Mouse (Mus musculus) spleen, postnatal 10 days (tissue): ENCODE measurements around the gene Zbtb12.
"Not testable (repeated sequence)": the region's sequence is repeated elsewhere in the genome, so short reads cannot be mapped to it uniquely, and the experiment has no call there.

Experiments used
- DNase-seq, 2 experiments: peaks; one replicate each; pipeline ENCODE4 v3.0.0; 2021 to 2022; ENCODE audit warnings: low spot score in 2 of 2

Gene Zbtb12

DNA sequence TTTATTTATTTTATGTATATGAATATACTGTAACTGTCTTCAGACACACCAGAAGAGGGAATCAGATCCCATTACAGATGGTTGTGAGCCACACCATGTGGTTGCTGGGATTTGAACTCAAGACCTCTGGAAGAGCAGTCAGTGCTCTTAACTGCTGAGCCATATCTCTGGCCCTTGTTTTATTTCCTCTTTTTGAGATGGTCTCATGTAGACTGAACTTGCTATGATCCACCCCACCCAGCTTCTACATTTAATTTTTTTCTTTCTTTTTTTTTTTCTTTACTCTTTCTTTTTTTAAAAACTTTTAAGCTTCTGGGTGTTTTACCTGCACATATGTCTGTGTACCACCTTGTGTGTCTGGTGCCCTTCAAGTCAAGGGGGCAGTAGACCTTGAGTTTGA is 21.5 kb downstream of the Zbtb12 start:
- not testable (repeated sequence) for DNase-seq

DNA sequence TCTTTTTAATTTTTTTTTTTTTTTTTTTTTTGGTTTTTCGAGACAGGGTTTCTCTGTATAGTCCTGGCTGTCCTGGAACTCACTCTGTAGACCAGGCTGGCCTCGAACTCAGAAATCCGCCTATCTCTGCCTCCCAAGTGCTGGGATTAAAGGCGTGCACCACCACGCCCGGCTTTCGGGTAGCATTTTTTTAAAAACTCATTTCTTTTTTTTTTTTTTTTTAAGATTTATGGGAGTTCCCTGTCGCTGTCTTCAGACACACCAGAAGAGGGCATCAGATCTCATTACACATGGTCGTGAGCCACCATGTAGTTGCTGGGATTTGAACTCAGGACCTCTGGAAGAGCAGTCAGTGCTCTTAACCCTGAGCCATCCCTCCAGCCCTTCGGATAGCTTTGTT is 22.7 kb downstream of the Zbtb12 start:
- not testable (repeated sequence) for DNase-seq

DNA sequence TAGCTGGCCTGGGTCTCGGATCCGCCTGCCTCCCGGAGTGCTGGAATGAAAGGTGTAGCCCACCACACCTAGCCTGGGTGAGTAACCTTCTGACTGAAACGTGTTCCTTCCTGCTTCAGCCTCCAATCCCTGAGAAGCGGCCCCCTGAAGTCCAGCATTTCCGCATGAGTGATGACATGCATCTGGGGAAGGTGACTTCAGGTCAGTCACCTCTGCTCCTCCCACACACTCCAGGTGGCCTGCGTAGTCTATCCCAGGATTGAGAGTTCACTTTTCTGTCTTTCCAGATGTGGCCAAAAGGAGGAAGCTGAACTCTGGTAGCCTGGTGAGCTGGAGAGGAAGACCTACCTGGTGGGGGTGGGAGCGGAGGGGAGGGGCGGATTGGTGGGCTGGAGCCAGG is 23.6 kb downstream of the Zbtb12 start:
- DNase-seq = no peak

DNA sequence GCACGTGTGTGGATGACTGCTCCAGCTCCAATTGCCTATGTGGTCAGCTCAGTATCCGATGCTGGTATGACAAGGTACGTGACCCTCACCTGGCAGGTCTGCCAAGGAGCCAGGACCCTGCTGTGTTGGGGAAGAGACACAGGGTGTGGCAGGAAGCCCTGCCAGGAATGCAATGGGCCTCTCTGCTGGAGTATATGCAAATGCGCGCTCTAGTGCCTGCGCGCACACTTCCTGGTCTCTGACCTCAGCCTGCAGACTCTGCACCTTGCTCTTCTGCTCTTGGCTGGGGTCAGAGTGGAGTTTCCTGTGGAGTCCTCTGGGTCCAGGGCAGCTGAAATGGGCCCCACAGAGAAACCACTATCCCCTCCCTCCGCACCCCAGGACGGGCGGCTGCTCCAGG is 31.7 kb downstream of the Zbtb12 start:
- DNase-seq = no peak

DNA sequence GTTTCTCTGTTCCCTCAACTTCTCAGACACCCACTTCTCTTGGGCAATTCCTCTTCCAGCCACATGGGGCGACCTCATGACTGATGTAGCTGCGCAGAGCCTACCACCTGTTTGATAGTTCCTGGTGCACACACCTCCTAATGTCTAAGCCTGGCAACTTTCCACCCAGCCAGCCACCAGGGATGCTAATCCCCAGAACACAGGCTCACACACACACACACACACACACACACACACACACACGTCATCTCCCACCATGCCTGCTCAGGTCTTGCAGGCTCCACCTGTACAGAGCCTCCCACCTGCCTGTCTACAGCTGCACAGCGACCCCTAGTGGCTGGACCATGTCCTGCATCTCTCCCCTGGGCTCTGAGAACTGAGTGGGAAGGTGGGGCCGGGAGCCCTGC is 32.7 kb downstream of the Zbtb12 start:
- peak; percentile 85 to 90 for DNase-seq

DNA sequence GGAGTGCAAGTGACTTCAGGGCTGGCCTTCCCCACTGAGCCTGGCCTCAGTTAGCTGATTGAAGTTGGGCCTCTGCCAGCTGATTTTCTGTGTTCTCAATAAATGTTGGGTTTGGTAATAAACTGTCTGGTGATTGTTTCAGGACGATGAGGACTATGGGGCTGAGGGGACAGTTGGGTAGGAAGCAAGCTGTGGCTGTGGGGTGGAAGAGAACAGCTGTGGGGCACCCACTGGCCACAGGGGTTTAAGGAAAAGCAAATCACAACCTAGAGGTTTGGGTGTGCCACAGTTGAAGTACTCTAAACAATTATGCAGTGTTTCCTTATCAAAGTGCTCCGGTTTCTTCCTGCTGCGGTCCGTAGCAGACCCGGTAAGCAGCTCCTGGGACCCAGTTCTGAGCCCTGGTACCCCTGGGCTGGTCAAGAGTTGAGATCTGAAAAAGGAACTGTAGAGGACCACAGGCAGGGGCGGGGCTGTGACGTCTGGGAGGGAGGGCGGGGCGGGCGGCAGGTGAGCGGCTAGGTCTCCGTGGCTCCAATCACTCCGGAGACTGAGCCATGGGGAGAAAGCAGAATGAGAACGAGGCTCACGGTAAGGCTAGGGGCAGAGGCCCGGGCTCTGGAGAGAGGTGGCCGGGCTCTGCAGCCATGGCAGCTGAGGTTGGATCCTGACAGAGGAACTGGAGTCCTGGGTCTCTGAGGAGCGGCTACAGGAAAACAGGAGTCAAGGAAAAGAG is 34.8 kb downstream of the Zbtb12 start, which contains the start of gene Slc44a4:
Slc44a4 (plus strand) TSS at position 537 of the 736 bp plus-strand sequence.
- DNase-seq = no peak

DNA sequence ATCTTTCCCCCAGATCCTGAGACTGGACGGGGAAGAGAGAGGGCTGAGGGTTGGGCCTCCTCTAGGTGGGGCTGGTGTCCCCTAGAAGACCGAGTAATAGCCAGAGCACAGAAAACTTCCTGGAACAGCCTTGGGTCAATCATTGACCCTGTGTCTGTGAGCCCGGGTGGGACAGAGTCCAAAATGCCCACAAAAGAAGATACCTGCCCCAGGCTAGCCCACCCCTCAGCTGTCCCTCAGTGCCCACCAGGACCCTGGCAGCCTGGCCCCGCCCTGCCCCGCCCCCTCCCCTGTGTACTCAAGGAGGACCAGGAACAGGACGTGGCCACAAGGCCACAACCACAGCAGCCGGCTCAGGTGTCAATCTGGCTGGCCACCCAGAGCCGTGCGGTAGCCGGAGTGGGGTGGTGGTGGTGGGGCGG is 36.1 kb downstream of the Zbtb12 start:
- no peak for DNase-seq

DNA sequence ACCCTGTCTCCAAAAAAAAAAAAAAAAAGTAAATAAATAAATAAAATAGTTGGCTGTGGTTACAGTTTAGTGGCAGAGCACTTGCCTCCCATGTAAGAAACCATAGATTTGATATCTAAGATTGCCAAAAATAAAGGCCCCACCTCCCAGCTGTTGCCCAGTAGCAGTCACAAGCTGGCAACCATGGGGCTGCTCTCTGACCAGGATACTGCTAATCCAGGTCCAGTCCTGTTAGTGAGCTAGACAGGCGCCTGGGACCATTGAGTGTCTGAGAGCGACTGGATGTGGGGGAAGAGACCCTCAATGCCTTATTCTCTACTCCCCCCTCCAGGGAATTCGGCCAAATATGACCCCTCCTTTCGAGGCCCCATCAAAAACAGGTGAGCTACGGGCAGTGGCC is 37.0 kb downstream of the Zbtb12 start:
- DNase-seq = no peak

DNA sequence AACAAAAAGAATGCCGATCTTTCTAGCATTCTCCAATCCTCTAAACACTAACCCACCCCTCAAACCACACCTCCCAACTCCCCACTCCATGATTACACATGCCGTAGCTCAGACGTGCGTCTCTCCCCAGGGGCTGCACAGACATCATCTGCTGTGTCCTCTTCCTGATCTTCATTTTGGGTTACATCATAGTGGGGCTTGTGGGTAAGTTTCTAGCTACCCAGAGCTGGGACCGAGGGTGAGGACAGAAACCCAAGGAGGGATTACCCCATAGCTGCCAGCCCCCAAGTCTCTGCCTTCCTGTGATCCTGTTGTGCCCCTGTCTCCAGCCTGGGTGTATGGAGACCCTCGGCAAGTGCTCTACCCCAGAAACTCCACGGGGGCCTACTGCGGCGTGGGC is 37.9 kb downstream of the Zbtb12 start:
- DNase-seq = no peak

DNA sequence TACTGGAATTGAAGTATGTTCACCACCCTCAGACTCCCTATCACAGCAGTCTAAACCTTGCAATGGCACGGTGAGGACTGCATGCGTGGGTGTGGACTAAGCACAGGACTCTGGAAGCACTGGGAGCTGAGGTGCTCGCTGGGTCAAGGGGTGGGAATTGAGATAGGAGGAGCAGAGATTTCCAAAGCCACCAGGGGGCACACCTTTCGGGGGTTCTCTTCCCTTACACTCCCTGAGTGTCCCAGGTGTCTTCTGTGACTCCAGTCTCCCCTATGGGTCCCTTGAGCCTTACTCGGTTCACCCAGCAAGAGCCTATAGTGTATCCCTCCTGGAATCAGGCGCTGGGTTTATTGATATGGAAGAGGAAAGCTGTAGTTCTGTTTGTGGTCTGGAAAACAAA is 43.7 kb downstream of the Zbtb12 start:
- DNase-seq = no peak

DNA sequence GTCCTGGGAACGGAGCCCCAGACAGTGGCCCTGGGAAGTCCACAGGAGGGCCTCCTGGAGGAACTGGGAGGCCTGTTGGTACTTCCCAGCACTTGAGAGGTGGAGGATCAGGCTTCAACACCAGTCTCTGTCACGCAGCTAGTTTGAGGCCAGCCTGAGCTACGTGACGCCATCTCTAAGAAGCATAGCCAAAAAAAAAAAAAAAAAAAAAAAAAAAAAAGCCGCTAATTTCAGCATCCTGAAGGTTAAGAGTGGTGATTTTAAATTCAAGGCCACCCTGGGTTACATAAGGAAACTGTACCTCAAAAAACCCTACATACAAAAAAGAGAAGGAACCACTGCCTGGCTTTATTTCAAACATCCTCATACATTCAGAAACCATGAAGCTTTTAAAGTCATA is 45.0 kb downstream of the Zbtb12 start:
- DNase-seq = no peak

DNA sequence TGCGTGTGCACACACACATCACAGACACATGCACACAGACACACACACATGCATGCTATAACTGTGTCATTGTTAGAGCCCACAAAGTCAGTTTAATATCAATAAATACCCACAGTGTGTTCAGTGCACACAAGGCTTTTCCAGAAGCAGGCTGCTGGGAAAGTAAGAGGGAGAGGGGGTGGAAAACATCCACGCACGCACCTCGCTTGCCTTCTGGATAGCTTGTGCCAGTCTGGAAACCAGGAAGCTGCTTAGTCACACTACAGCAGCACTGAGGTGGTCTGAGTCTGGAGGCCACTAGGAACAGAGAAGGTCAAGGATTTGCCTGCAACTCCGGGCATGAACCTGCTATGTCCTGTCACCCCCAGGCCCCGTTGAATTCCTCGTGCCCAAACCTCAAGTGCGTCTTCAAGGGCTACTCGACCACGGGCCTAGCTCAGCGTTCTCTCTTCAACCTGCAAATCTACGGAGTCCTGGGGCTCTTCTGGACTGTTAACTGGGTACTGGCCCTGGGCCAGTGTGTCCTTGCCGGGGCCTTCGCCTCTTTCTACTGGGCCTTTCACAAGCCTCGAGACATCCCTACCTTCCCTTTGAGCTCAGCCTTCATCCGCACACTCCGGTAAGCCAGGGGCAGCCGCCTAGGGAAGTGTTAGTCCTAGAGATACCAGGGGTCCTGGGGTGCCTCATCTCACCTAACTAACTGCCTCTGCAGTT is 48.2 kb downstream of the Zbtb12 start:
- no peak for DNase-seq

DNA sequence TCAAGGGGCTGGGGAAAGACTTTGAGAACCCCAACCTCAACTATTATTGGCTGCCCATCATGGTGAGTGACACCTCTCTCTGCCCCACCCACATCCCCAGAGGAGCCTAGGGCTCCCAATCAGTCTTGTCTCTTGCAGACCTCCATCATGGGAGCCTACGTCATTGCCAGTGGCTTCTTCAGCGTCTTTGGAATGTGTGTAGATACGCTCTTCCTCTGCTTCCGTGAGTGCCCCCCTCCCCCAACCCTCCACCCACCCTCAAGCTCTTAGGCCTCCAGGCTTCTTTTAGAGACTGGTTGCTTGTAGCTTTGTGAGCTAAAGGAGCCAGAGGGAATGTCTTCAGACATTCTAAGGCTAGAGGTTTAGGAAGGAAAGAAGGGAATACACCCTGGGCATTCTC is 49.6 kb downstream of the Zbtb12 start:
- no peak for DNase-seq

DNA sequence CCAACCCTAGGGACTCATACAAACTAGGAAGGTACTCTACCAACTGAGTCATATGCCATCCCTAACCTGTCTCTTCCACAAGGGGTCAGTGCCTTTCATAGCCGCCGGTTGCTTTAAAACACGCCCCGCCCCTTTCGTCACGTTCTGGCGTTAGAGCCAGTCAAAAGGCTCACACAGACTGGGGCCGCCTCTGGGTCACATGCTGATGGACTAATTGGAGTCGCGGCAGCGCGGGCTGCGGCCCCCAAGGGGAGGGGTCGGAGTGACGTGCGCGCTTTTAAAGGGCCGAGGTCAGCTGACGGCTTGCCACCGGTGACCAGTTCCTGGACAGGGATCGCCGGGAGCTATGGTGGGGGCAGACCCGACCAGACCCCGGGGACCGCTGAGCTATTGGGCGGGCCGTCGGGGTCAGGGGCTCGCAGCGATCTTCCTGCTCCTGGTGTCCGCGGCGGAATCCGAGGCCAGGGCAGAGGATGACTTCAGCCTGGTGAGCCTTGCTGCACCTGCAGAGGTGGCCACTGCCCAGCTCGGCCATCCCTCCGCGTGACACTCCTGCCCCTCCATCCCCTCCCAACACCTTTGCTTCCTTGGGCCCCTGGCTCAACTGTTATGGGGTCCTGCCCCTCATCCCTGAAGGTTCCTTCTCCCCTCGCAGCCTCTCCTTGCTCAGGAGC is 51.9 kb downstream of the Zbtb12 start, which contains the start of gene Neu1:
Neu1 (plus strand) TSS at position 193 of the 674 bp plus-strand sequence.
- DNase-seq = peak; percentile 84 to 97

DNA sequence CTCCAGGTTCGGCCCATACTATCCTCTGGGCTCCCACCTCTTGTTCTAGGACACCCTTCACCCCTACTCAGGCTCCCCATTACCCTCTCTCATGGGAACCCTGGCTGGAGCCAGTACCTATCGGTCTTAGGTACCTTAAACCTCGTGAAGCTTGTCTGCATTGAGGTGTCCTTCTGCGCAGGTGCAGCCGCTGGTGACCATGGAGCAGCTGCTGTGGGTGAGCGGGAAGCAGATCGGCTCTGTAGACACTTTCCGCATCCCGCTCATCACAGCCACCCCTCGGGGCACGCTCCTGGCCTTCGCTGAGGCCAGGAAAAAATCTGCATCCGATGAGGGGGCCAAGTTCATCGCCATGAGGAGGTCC is 52.4 kb downstream of the Zbtb12 start:
- peak; percentile 34 to 47 for DNase-seq

DNA sequence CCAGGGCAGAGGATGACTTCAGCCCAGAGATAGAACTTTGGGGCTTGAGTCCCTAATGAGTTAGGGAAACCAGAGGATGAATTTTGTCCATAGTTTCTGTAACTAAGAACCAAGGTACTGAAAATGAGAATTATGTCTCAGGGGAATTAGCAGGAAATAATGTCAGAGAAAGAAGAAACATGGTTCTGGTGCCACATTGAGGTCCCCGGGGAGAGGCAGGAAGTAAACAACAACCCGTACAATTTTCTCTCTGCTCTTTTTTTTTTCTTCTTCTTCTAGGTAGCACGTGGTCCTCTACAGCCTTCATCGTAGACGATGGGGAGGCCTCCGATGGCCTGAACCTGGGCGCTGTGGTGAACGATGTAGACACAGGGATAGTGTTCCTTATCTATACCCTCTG is 53.0 kb downstream of the Zbtb12 start:
- DNase-seq = peak in 1 of 2 experiments; percentile 46

DNA sequence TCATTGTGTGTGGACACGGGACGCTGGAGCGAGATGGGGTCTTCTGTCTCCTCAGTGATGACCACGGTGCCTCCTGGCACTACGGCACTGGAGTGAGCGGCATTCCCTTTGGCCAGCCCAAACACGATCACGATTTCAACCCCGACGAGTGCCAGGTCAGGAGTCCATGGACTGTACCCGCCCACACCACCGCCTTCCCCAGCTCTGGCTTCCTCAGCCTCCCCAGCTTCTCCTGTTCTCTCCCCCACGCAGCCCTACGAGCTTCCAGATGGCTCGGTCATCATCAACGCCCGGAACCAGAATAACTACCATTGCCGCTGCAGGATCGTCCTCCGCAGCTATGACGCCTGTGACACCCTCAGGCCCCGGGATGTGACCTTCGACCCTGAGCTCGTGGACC is 54.7 kb downstream of the Zbtb12 start:
- no peak for DNase-seq

DNA sequence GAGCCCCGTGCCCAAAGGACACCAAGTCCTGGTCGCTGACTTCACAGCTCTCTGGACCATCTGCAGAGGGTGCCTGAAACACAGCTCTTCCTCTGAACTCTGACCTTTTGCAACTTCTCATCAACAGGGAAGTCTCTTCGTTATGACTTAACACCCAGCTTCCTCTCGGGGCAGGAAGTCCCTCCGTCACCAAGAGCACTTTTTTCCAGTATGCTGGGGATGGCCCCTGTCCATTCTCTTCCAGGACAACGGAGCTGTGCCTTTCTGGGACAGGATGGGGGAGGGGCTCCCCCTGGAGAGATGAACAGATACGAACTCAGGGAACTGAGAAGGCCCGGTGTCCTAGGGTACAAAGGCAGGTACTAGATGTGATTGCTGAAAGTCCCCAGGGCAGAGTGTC is 55.5 kb downstream of the Zbtb12 start:
- DNase-seq = no peak

DNA sequence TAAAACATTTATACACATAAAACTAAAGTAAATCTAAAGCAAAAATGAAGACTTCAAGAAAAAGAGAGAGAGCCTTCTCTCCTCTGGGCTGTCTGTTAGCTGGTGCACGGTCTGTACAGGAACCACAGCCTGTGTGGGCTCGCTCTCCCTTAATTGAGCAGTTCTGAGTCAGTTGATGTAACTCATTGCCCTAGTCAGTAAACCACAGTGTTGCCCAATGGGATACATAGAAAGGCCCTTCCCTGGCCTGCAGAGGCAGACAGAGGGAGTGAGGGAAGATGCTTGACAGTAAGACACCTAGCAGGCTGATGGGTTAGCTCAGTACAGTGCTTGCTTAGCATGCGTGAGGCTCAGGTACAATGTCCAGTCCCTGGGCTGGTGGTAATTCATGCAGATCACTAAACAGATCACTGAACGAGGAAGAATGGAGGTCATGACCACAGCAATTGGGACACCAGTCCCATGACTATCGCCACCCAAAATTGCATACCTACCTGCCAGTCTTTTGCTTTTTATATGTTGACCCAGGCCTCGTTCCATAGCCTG is 58.8 kb downstream of the Zbtb12 start:
- DNase-seq = no peak

DNA sequence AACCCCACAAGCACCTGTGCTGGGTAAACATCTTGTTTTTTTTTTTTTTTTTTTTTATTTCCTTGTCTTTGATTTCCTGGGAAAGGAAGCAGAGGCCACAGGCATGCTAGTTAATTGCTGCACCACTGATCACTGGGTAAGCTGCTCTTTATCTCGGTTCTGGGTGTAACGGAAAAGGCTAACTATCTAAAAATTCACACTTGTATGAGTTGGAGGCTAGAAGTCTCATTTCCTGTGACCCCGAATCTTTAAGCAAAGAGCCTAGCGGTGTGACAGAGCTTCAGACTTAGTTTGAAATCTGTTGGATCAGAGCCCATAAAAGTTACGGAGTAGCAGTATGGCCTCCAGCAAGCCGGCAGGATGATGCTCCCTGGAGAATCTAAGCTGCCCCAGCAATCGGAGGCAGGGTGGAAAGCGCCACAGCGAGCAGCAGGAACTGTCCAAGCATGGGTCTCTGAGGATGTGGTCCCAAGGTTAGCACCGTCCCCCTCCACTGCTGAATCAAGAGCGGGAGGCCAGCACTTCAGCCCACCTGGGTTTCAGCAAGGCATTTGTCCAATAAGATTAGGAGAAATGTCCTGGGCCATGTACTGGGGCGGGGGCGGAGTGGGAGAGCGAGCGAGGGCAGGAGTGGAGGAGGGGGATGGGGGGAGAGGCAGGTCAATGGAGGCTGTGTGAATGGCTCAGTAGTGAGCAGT is 62.2 kb downstream of the Zbtb12 start:
- DNase-seq = no peak

DNA sequence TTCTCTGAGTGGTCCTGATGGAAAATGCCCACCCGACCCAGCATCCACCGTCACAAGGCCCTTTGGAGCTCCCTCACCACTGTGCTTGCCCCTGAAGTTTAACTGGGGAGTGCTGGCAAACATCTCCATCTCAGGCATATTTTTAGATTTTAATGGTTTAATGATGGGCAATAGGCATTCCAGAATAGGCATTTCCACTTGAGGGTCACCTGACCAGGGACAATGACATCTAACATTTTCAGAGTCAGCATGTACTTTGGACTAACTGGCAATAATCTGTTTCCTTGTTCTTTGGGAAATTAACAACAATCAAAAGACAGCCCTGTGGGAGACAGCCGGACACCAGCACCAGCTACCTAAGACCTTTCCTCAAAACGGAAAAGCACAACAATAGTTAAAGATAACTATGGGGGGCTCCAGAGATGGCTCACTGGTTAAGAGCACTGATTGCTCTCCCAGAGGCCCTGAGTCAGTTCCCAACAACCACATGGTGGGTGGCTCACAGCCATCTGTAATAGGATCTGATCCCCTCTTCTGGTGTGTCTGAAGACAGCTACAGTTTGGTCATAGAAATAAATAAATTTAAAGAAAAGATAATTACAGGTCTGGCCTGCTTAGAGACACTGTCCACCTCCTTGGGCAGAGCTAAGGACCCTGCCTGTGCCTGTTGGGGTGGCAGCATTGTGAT is 64.0 kb downstream of the Zbtb12 start:
- DNase-seq = no peak
